Mouse (Mus musculus) heart, embryonic 16.5 days (tissue): ENCODE results near the gene Prdm12. TPM values are rescaled to one million over a fixed set of nuclear protein-coding genes. Genes with fewer than 3 reads are reported as not detected.

ENCODE experiments used
- ATAC-seq: fragments of 200-750 bp; cut with Nextera tagmentation; replicated peaks from 2 replicates; pipeline ENCODE4 v1.8.0; 2017; ENCODE audit warnings: moderate number of reproducible peaks; ENCODE audit not compliant: insufficient read depth, low FRiP score; ENCODE audit errors: extremely low read depth
- H3K27ac ChIP-seq: fragments of 300-500 bp; sonication (generic); 2 replicates; pipeline ENCODE4 v1.5.1; 2014; ENCODE audit warnings: mild to moderate bottlenecking, low read length, control low read depth, moderate library complexity
- H3K27me3 ChIP-seq: fragments of 300-500 bp; sonication (generic); 2 replicates; pipeline ENCODE4 v1.6.1; 2014; ENCODE audit warnings: low read length, mixed read lengths; ENCODE audit not compliant: control insufficient read depth, insufficient read depth
- H3K36me3 ChIP-seq: fragments of 300-500 bp; sonication (generic); 2 replicates; pipeline ENCODE4 v1.6.1; 2014; ENCODE audit not compliant: control insufficient read depth, insufficient read depth
- H3K4me1 ChIP-seq: fragments of 300-500 bp; sonication (generic); 2 replicates; pipeline ENCODE4 v1.6.1; 2014; ENCODE audit warnings: low read length, mixed read lengths; ENCODE audit not compliant: control insufficient read depth, insufficient read depth
- H3K4me2 ChIP-seq: fragments of 300-500 bp; sonication (generic); 2 replicates; pipeline ENCODE4 v1.6.1; 2014; ENCODE audit warnings: low read depth, mild to moderate bottlenecking, control low read depth, low read length
- H3K4me3 ChIP-seq: fragments of 300-500 bp; sonication (generic); 2 replicates; pipeline ENCODE4 v1.5.1; 2014; ENCODE audit warnings: mild to moderate bottlenecking, control low read depth, low read length
- H3K9ac ChIP-seq: fragments of 300-500 bp; sonication (generic); 2 replicates; pipeline ENCODE4 v1.6.1; 2014; ENCODE audit warnings: low read length, control low read depth
- H3K9me3 ChIP-seq: fragments of 300-500 bp; sonication (generic); replicated peaks from 2 replicates; pipeline ENCODE4 v1.6.1; 2016; ENCODE audit warnings: low read length; ENCODE audit not compliant: control insufficient read depth
- WGBS: fragments of 180-500 bp; shearing (Covaris S2); extraction: QIAGEN DNeasy Blood & Tissue Kit; methylation state at CpG from one replicate; pipeline ENCODE4 v1.1.7; 2014; 5-methylcytosine and 5-hydroxymethylcytosine counted together
- microRNA-seq: library from miRNA; unstranded; fragments of <30 nt; microRNA quantifications from one replicate; pipeline ENCODE4, GENCODE M21; 2017
- polyA plus RNA-seq: library from polyadenylated mRNA; unstranded; fragments of >200 nt; fragmentation: Nextera tagmentation; extraction: Ambion mirVana; gene quantifications from 2 replicates; pipeline ENCODE4 v1.2.1, GENCODE M21; 2015

Gene Prdm12
- polyA plus RNA-seq, 1 experiment from 2014 or later: not detected

- 0 out of 2 replicates have a peak, but pooled peaks cover 3% of the 10 kb centered on the region for H3K9me3 ChIP-seq
These were observed 48.5 kb downstream of the Prdm12 start, which contains the start of gene Abl1 for GRCm38 (mm10) chr2:31688074-31688925. Abl1 (plus strand) TSS chr2:31688376.

DNA sequence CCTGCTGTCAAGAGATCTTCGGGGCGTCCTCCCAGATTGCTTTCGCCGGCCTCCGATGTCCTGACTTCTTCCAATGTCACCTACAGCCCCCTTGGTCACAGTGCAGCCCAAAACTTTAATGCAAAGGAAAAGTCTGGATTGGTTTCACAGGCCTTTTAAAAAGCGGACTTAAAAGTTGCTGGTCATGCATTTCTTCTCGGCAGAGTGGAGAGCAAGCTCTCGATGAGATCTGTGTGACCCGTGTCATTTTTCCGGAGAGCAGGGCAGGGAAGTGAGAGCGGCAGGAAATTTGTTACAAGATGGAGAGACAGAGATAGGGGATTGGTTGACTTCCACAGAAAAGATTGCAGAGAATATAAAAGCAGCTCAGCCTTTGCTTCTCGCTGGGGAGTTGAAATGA, 49.2 kb downstream of the Prdm12 start:
- no peak for ATAC-seq
- Histone ChIP-seq H3K9ac (peak overlapping the region; percentile 95), H3K4me2 (peak overlapping the region; percentile 81), H3K27ac (peak overlapping the region; percentile 89), H3K36me3 (peaks cover 5% of the 10 kb centered on the region; the same call in 1 of the 2 replicates), H3K9me3 (0 out of 2 replicates have a peak, but pooled peaks cover 3% of the 10 kb centered on the region), H3K27me3 (no peaks in the 10 kb centered on the region), H3K4me3 (peak overlapping the region; percentile 88), H3K4me1 (peaks cover 22% of the 10 kb centered on the region)
- 0% methylated on average over 12 of the region's 12 CpGs for WGBS

More at GRCm38 (mm10) chr2:31688074-31688925, 48.5 kb downstream of the Prdm12 start, which contains the start of gene Abl1:
- Histone ChIP-seq H3K36me3 (peaks cover 5% of the 10 kb centered on the region; the same call in 1 of the 2 replicates), H3K4me2 (peak within 1 kb of the TSS; percentile 81), H3K27me3 (no peaks in the 10 kb centered on the region), H3K4me3 (peak within 1 kb of the TSS; percentile 88), H3K4me1 (peaks cover 22% of the 10 kb centered on the region), H3K9ac (peak within 1 kb of the TSS; percentile 95), H3K27ac (peak within 1 kb of the TSS; percentile 89)
- ATAC-seq: peak; percentile 99
- WGBS: under 1% methylated on average over 64 of the region's 64 CpGs

DNA sequence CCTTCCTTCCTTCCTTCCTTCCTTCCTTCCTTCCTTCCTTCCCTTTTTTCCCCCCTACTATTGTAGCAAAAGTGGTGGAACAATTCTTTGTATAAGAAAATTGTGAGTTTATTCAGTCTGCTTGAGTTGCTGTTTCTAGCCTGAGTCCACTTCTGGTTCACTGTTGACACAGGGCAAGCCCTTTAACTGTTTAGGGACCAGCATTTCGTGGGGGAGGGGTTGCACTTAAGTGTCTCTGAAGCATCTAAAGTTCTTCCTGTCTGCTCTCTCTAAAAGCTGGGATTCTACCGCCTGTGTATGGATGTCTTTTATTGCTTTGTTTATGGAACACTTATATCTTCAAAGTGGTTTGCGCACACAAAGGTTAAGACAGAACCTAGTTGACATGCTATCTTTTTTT, 50.2 kb downstream of the Prdm12 start:
- Histone ChIP-seq H3K4me2 (peak overlapping the region; percentile 81), H3K36me3 (peaks cover 10% of the 10 kb centered on the region; the same call in 1 of the 2 replicates), H3K9me3 (0 out of 2 replicates have a peak, but pooled peaks cover 3% of the 10 kb centered on the region), H3K27me3 (no peaks in the 10 kb centered on the region), H3K4me3 (peak overlapping the region; percentile 88), H3K27ac (no peak overlapping the region), H3K4me1 (peaks cover 22% of the 10 kb centered on the region), H3K9ac (peak overlapping the region; percentile 8; the same call in 1 of the 2 replicates)
- WGBS: 35% methylated on average over 3 of the region's 3 CpGs
- no peak for ATAC-seq

GRCm38 (mm10) chr2:31698209-31698608, 58.4 kb downstream of the Prdm12 start:
- H3K36me3 ChIP-seq: peaks cover 13% of the 10 kb centered on the region
- ATAC-seq: no peak
- no peak overlapping the region for H3K9ac ChIP-seq
- H3K27ac ChIP-seq: no peak overlapping the region
- peaks cover 14% of the 10 kb centered on the region for H3K4me1 ChIP-seq
- H3K9me3 ChIP-seq: no peaks in the 10 kb centered on the region
- H3K4me3 ChIP-seq: no peak overlapping the region
- H3K4me2 ChIP-seq: no peak overlapping the region
- no peaks in the 10 kb centered on the region for H3K27me3 ChIP-seq

GRCm38 (mm10) chr2:31700545-31701446, 61.0 kb downstream of the Prdm12 start:
- ATAC-seq: peak; percentile 76
- H3K36me3 ChIP-seq: peaks cover 3% of the 10 kb centered on the region
- H3K4me2 ChIP-seq: no peak overlapping the region
- H3K4me1 ChIP-seq: peaks cover 14% of the 10 kb centered on the region
- no peaks in the 10 kb centered on the region for H3K27me3 ChIP-seq
- no peak overlapping the region for H3K4me3 ChIP-seq
- 24% methylated on average over 7 of the region's 7 CpGs for WGBS
- no peaks in the 10 kb centered on the region for H3K9me3 ChIP-seq
- H3K9ac ChIP-seq: no peak overlapping the region
- H3K27ac ChIP-seq: peak overlapping the region; percentile 72

GRCm38 (mm10) chr2:31703226-31703625, 63.4 kb downstream of the Prdm12 start:
- ATAC-seq: no peak
- no peaks in the 10 kb centered on the region for H3K36me3 ChIP-seq
- H3K4me2 ChIP-seq: no peak overlapping the region
- no peak overlapping the region for H3K9ac ChIP-seq
- no peak overlapping the region for H3K4me3 ChIP-seq
- no peaks in the 10 kb centered on the region for H3K9me3 ChIP-seq
- H3K27ac ChIP-seq: no peak overlapping the region
- peaks cover 14% of the 10 kb centered on the region for H3K4me1 ChIP-seq
- H3K27me3 ChIP-seq: no peaks in the 10 kb centered on the region

Small RNA genes lying within 50 kb of the gene (microRNA-seq; reads per million reads assigned to microRNA genes)
- gene Mir6998: 0.98 reads per million

Other genes with a start within 250 kb of the Prdm12 start
- 11.8 and 15.5 TPM in 2 replicates for gene Ass1, start 169.8 kb upstream of the Prdm12 start, polyA plus RNA-seq
- 34.7 and 43.4 TPM in 2 replicates for gene Fubp3, start 67.4 kb upstream of the Prdm12 start, polyA plus RNA-seq
- gene Exosc2, start 30.7 kb downstream of the Prdm12 start, polyA plus RNA-seq: 37.3 and 42.0 TPM in 2 replicates
- gene Abl1, start 48.3 kb downstream of the Prdm12 start, polyA plus RNA-seq: 24.0 and 29.8 TPM in 2 replicates
- gene Qrfp, start 170.5 kb downstream of the Prdm12 start, polyA plus RNA-seq: 0.14 and 0.22 TPM in 2 replicates
- not detected in 2 replicates for gene Fibcd1, start 206.0 kb downstream of the Prdm12 start, polyA plus RNA-seq
- 0.41 and 0.55 TPM in 2 replicates for gene Lamc3, start 247.3 kb downstream of the Prdm12 start, polyA plus RNA-seq